Mouse (Mus musculus) hindbrain, embryonic 15.5 days (tissue): ENCODE measurements around the gene Iqschfp. TPM values are rescaled to one million over a fixed set of nuclear protein-coding genes. Genes with fewer than 3 reads are reported as not detected.

Experiments
- ATAC-seq: fragments of 200-750 bp; cut with Nextera tagmentation; 2 replicates; pipeline ENCODE4 v1.8.0; 2017; ENCODE audit warnings: low read depth, moderate number of reproducible peaks, moderate TSS enrichment; ENCODE audit not compliant: low FRiP score
- H3K27ac ChIP-seq: fragments of 300-500 bp; sonication (generic); replicated peaks from 2 replicates; pipeline ENCODE4 v1.5.1; 2015; ENCODE audit warnings: mild to moderate bottlenecking, inconsistent platforms
- H3K27me3 ChIP-seq: fragments of 300-500 bp; sonication (generic); 2 replicates; pipeline ENCODE4 v1.6.1; 2015; ENCODE audit warnings: control low read depth, inconsistent platforms
- H3K36me3 ChIP-seq: fragments of 300-500 bp; sonication (generic); 2 replicates; pipeline ENCODE4 v1.6.1; 2015; ENCODE audit warnings: control low read depth, inconsistent platforms
- H3K4me1 ChIP-seq: fragments of 300-500 bp; sonication (generic); replicated peaks from 2 replicates; pipeline ENCODE4 v1.6.1; 2015; ENCODE audit warnings: control low read depth, inconsistent platforms
- H3K4me2 ChIP-seq: fragments of 300-500 bp; sonication (generic); 2 replicates; pipeline ENCODE4 v1.6.1; 2015; ENCODE audit warnings: moderate library complexity, mild to moderate bottlenecking, inconsistent platforms
- H3K4me3 ChIP-seq: fragments of 300-500 bp; sonication (generic); 2 replicates; pipeline ENCODE4 v1.5.1; 2015; ENCODE audit warnings: mild to moderate bottlenecking, inconsistent platforms
- H3K9ac ChIP-seq: fragments of 300-500 bp; sonication (generic); 2 replicates; pipeline ENCODE4 v1.6.1; 2015; ENCODE audit warnings: inconsistent platforms
- H3K9me3 ChIP-seq: fragments of 300-500 bp; sonication (generic); 2 replicates; pipeline ENCODE4 v1.6.1; 2016; ENCODE audit warnings: control low read depth, inconsistent platforms
- WGBS: fragments of 180-500 bp; shearing (Covaris S2); methylation state at CpG from one replicate; pipeline ENCODE4 v1.1.7; 2015; 5-methylcytosine and 5-hydroxymethylcytosine counted together
- polyA plus RNA-seq: library from polyadenylated mRNA; unstranded; fragments of >200 nt; fragmentation: Nextera tagmentation; extraction: Ambion mirVana; gene quantifications from 2 replicates; pipeline ENCODE4 v1.2.1, GENCODE M21; 2015

The Iqschfp gene
- polyA plus RNA-seq, 1 experiment from 2014 or later, result 7.3 TPM

DNA sequence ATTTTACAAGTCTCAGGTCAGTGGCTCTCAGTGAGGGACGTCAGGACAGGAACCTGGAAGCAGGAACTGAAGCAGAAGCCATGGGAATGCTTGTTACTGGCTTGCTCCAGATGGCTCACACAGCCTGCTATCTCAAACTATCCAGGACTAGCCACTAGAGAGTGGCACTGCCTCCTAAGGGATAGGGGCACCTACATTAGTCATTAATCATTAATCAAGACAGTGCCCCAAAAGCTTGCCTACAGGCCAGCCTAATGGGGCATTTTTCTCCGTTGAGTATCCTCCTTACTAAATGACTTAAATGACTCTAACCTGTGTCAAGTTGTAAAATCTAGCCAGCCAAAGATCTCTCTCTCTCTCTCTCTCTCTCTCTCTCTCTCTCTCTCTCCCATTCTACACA is 486.8 kb downstream of the Iqschfp start:
- WGBS, result 67% methylated on average over 2 of the region's 2 CpGs
- ATAC-seq, result no peak
- Histone ChIP-seq H3K9me3 (no peaks in the 10 kb centered on the region), H3K27me3 (no peaks in the 10 kb centered on the region), H3K4me1 (peaks cover 8% of the 10 kb centered on the region; the same call in 1 of the 2 replicates), H3K4me2 (no peak overlapping the region), H3K36me3 (no peaks in the 10 kb centered on the region), H3K27ac (no peak overlapping the region), H3K4me3 (no peak overlapping the region), H3K9ac (no peak overlapping the region)

DNA sequence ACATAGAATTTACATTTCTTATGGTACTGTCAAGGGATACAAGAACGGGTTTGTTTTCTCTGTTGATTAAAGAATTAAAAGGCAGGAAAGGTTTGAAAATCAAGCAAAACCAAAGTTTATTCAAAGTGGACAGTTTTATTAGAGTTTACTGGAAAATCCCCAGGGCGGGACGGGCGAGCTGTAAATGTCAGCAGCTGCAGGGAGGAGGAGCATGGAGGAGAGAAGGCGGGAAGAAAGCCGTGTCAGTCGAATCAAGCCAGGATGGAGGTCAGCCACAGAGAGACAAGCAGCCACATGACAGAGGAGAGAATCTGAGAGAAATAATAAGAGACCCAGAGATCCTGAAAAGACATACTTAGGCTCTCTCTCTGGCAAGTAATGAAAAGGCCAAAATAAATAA is 487.2 kb downstream of the Iqschfp start:
- Histone ChIP-seq H3K27me3 (no peaks in the 10 kb centered on the region), H3K9me3 (no peaks in the 10 kb centered on the region), H3K4me2 (no peak overlapping the region), H3K27ac (no peak overlapping the region), H3K4me3 (no peak overlapping the region), H3K36me3 (no peaks in the 10 kb centered on the region), H3K4me1 (peaks cover 8% of the 10 kb centered on the region; the same call in 1 of the 2 replicates), H3K9ac (no peak overlapping the region)
- 52% methylated on average over 7 of the region's 7 CpGs for WGBS
- ATAC-seq, result no peak

DNA sequence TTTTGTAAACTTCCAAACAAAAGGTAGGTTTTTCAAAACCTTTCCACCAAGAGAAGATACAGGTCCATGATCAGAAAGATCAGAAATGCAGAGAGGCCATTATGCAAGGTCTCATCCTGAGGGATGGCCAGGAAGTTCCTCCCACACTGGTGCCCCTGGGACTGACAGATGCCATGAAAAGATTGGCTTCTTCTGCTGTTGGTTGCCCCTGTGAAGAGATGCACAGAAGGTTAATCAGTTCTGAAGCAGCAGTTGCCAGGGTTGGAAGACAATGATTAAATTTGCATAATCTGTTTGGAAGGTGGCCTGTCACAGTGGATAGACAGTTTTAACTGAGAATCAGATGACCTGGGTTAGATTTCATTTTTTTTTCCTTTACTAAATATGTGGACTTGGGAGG is 491.6 kb downstream of the Iqschfp start:
- Histone ChIP-seq H3K9ac (no peak overlapping the region), H3K4me2 (no peak overlapping the region), H3K4me1 (no peaks in the 10 kb centered on the region), H3K27ac (no peak overlapping the region), H3K4me3 (no peak overlapping the region), H3K9me3 (no peaks in the 10 kb centered on the region), H3K27me3 (no peaks in the 10 kb centered on the region), H3K36me3 (no peaks in the 10 kb centered on the region)
- ATAC-seq, result peak; percentile 69; the same call in 1 of the 2 replicates

DNA sequence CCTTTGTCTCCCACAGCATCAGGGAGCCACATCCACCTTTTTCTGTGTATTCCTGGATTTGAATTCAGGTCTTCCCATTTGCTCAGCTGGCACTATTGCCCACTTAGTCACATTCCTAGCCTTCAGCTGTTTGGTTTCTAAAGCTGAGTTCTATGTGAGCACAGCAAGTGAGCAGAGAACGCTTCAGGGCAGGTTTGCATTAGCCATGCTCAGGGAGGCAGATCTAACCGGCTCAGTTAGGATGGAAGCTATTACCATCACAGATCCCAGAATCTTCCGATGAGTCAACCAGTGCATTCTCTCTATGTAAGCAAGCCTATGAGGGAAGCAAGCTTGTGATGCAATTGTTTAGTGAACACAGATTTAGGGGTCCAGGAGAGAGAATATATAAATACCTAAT is 493.5 kb downstream of the Iqschfp start:
- H3K4me1 ChIP-seq, result no peaks in the 10 kb centered on the region
- no peaks in the 10 kb centered on the region for H3K36me3 ChIP-seq
- H3K4me3 ChIP-seq, result no peak overlapping the region
- no peaks in the 10 kb centered on the region for H3K9me3 ChIP-seq
- H3K9ac ChIP-seq, result no peak overlapping the region
- no peak overlapping the region for H3K27ac ChIP-seq
- no peak overlapping the region for H3K4me2 ChIP-seq
- ATAC-seq, result no peak
- WGBS, result 80% methylated on average over 3 of the region's 3 CpGs
- H3K27me3 ChIP-seq, result no peaks in the 10 kb centered on the region

DNA sequence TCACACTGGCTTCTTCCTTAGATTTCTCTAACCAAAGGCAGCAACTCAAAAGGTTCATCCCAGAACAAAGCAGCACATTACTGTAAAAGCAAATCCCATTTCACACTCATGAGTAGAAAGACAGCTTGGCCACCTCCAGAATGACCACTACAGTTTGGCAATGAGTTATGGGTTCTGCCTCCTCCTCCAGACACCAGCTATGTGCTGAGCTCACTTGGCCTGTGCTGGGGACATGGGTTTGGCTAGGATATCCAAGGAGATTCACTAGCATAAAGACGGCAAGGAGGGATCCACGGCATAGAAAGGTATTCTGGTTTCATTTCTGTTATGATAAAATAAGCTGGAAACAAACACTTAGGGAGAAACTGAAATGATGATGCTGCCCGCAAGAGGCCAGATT is 496.0 kb downstream of the Iqschfp start:
- Histone ChIP-seq H3K4me1 (no peaks in the 10 kb centered on the region), H3K4me2 (no peak overlapping the region), H3K36me3 (no peaks in the 10 kb centered on the region), H3K27me3 (no peaks in the 10 kb centered on the region), H3K4me3 (no peak overlapping the region), H3K27ac (no peak overlapping the region), H3K9ac (no peak overlapping the region), H3K9me3 (no peaks in the 10 kb centered on the region)
- 93% methylated on average over 3 of the region's 3 CpGs for WGBS
- ATAC-seq, result no peak

DNA sequence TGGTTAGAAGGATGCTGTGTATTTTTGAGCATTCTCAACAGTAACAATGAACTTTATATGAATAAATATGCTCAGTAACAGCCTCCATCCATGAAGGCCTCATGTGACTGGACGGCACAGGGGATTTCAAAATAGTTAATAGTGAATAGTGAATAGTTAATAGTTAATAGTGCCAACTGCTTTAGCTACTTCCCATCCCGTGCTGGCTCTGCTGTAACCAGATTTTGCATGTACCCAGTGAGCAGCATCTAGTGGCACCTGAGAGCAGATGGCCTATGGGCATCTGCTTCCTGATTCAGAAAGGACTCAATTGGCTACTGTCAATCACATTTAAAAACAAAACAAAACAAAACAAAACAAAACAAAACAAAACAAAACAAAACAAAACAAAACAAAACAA is 501.5 kb downstream of the Iqschfp start:
- H3K27ac ChIP-seq, result no peak overlapping the region
- H3K9ac ChIP-seq, result no peak overlapping the region
- ATAC-seq, result no peak
- H3K27me3 ChIP-seq, result no peaks in the 10 kb centered on the region
- H3K4me1 ChIP-seq, result no peaks in the 10 kb centered on the region
- H3K9me3 ChIP-seq, result no peaks in the 10 kb centered on the region
- H3K4me3 ChIP-seq, result no peak overlapping the region
- WGBS, result 82% methylated on average over 2 of the region's 2 CpGs
- H3K36me3 ChIP-seq, result no peaks in the 10 kb centered on the region
- H3K4me2 ChIP-seq, result no peak overlapping the region

DNA sequence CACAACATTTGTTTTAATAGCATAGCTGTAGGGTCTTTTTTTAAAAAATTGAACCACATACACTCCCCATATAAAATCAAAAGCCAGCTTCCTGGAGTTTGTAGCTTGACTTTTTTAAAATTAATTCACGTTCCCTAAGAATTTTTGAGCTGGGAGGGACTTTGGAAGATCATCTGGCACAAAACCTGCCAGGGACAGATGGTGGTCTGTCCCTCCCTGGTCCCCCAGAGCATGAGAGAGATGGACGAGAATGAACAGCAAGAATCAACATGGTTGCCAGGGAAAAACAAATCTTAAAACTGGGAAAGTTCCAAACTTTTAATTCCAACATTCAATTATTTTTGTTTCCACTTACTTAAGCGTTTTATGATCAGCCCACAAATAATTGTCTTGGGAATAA is 506.7 kb downstream of the Iqschfp start:
- H3K9ac ChIP-seq, result no peak overlapping the region
- H3K4me1 ChIP-seq, result peaks cover 6% of the 10 kb centered on the region
- 72% methylated on average over 3 of the region's 3 CpGs for WGBS
- H3K27me3 ChIP-seq, result no peaks in the 10 kb centered on the region
- no peak overlapping the region for H3K4me3 ChIP-seq
- no peaks in the 10 kb centered on the region for H3K9me3 ChIP-seq
- H3K36me3 ChIP-seq, result no peaks in the 10 kb centered on the region
- no peak overlapping the region for H3K27ac ChIP-seq
- ATAC-seq, result no peak
- H3K4me2 ChIP-seq, result no peak overlapping the region

DNA sequence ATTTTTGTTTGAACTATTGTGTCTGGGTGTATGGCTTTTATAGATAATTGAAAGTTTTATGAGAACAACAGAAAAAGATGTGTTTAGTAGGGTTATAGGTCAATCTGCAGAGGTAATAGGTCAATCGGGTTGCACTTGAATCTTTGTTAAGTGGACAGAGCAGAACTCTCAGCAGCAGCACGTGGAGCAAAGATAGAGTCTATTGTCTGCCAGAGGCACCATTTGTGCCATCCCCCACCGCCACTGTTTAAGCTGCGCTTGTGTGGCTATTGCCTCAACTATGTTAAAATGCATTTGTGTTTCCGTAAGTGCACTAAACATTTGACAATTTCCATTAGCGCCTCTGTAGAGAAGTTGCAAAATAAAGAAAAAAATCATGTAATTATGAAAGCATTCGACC is 508.1 kb downstream of the Iqschfp start:
- ATAC-seq, result no peak
- Histone ChIP-seq H3K4me2 (no peak overlapping the region), H3K27ac (no peak overlapping the region), H3K36me3 (no peaks in the 10 kb centered on the region), H3K9me3 (no peaks in the 10 kb centered on the region), H3K4me3 (no peak overlapping the region), H3K4me1 (peaks cover 11% of the 10 kb centered on the region), H3K27me3 (no peaks in the 10 kb centered on the region), H3K9ac (no peak overlapping the region)
- 49% methylated on average over 7 of the region's 7 CpGs for WGBS

DNA sequence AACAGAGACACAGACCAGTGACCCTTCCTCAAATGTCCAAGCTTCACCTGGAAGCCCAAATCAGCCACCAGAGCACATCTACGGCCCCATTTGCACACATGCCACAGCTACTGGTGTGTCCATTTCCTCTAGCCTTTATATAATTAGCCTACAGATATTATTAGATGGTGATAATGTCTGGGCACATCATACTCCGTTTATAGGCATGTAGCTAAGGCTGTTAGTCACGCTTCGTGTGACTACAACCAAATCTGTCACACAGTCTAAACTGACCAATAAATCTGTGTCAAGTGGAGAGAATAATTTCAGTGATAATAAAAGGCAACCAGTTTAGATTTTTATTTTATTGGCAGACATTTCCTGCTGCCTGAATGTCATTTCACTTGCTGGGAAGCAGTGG is 511.3 kb downstream of the Iqschfp start:
- Histone ChIP-seq H3K4me2 (no peak overlapping the region), H3K4me1 (peaks cover 22% of the 10 kb centered on the region), H3K9me3 (no peaks in the 10 kb centered on the region), H3K27ac (peak overlapping the region; percentile 59), H3K27me3 (no peaks in the 10 kb centered on the region), H3K36me3 (no peaks in the 10 kb centered on the region), H3K9ac (no peak overlapping the region), H3K4me3 (no peak overlapping the region)
- WGBS, result 47% methylated on average over 4 of the region's 4 CpGs
- peak; percentile 55; the same call in 1 of the 2 replicates for ATAC-seq

DNA sequence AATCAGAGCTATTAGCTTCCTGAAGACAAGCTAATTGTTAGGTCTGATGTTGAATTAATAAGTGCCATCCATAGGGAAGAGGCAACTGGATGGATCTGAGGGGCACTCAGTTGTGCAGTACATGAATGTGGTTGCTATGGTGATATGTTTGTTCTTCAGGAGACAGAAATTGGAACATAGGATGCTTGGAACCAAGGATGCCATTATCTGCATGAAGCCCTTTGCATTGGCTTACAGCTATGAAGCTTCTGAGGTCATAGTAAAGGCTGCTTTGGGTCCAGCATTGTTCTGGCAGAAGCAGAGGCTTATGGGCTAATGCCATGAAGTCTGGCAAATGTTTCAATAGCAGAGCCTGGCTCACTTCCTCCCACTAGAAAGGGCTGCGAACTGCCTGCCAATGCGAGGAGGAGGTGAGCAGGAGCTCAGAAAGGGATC is 511.8 kb downstream of the Iqschfp start:
- no peaks in the 10 kb centered on the region for H3K36me3 ChIP-seq
- WGBS, result 74% methylated on average over 2 of the region's 2 CpGs
- peak; percentile 68 for ATAC-seq
- no peak overlapping the region for H3K9ac ChIP-seq
- H3K4me1 ChIP-seq, result peaks cover 22% of the 10 kb centered on the region
- H3K27me3 ChIP-seq, result no peaks in the 10 kb centered on the region
- peak overlapping the region; percentile 59 for H3K27ac ChIP-seq
- H3K9me3 ChIP-seq, result no peaks in the 10 kb centered on the region
- no peak overlapping the region for H3K4me3 ChIP-seq
- H3K4me2 ChIP-seq, result no peak overlapping the region

DNA sequence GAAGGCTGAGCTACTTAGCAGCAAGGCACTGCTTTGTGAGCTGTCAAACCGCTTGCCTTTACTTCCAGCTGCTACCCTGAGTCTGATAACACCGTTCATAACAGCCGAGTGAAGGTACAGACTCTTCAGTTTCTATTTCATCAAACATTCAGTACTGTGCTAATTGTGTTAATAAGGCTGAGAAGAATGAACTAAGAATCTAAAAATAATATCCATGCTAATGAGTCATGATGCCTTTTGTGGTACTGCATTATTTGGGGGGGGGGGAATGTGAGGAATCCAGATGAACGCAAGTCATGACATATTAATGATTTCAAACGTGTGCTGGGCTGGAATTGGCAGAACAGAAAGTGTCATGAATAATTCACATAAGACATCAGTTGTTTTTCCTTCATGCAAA is 513.7 kb downstream of the Iqschfp start:
- no peak overlapping the region for H3K27ac ChIP-seq
- WGBS, result 48% methylated on average over 5 of the region's 5 CpGs
- no peak overlapping the region for H3K9ac ChIP-seq
- no peaks in the 10 kb centered on the region for H3K27me3 ChIP-seq
- no peaks in the 10 kb centered on the region for H3K36me3 ChIP-seq
- H3K4me1 ChIP-seq, result peaks cover 22% of the 10 kb centered on the region
- no peak overlapping the region for H3K4me2 ChIP-seq
- H3K9me3 ChIP-seq, result no peaks in the 10 kb centered on the region
- no peak overlapping the region for H3K4me3 ChIP-seq
- no peak for ATAC-seq

DNA sequence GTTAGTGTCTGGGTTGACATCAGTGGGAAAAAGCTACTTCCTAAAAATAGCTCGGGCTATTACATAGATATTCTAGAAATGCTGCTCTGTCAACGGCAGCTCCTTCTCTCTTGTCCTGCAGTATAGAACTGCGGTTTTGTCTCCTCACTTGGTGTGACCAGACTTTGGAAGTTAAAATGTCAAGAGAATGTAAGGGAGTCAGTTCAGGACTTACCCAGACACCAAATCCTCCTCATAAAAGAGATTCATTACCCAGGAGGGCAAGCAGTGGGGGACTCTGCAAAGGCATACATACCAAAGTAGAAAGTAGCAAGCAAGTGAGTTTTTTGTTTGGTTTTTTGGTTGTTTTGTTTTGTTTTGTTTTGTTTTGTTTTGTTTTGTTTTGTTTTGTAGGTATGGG is 520.2 kb downstream of the Iqschfp start:
- 83% methylated on average over 3 of the region's 3 CpGs for WGBS
- no peaks in the 10 kb centered on the region for H3K36me3 ChIP-seq
- no peak overlapping the region for H3K27ac ChIP-seq

DNA sequence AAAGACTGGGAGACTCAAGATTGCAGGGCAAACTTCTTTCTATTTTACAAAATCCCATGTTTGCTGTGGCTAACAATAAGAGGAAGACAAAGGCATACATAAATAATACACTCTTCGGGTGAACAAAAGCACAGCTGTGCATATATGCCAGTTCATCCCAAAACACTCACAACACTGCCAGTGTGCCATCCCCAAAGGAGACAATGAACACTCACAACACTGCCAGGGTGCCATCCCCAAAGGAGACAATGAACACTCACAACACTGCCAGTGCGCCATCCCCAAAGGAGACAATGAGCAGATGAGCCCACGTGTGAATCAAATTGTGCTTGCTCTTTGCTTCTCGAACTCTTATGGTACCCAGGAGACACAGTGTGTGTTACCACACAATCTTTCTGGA is 527.8 kb downstream of the Iqschfp start:
- Histone ChIP-seq H3K9ac (no peak overlapping the region), H3K4me1 (no peaks in the 10 kb centered on the region), H3K4me3 (no peak overlapping the region), H3K27me3 (no peaks in the 10 kb centered on the region), H3K27ac (no peak overlapping the region), H3K4me2 (no peak overlapping the region), H3K9me3 (no peaks in the 10 kb centered on the region), H3K36me3 (no peaks in the 10 kb centered on the region)
- 74% methylated on average over 4 of the region's 4 CpGs for WGBS
- ATAC-seq, result no peak

More for the DNA sequence above, 520.2 kb downstream of the Iqschfp start:
- Histone ChIP-seq H3K4me1 (peaks cover 3% of the 10 kb centered on the region), H3K9me3 (no peaks in the 10 kb centered on the region), H3K27me3 (no peaks in the 10 kb centered on the region), H3K9ac (no peak overlapping the region), H3K4me3 (no peak overlapping the region), H3K4me2 (no peak overlapping the region)
- no peak for ATAC-seq
